Mouse (Mus musculus) lung, adult 2 months (tissue): ENCODE data around the gene Sod1. TPM values are rescaled to one million over a fixed set of nuclear protein-coding genes. Genes with fewer than 3 reads are reported as not detected.

Experiments
- DNase-seq: peaks from one replicate; pipeline ENCODE4 v3.0.0; 2022
- H3K4me1 ChIP-seq: fragments of 200-500 bp; 2 replicates; pipeline ENCODE4 v1.6.1; 2011; ENCODE audit warnings: low read length; ENCODE audit not compliant: control insufficient read depth, insufficient read depth
- H3K4me3 ChIP-seq: fragments of 200-500 bp; replicated peaks from 2 replicates; pipeline ENCODE3; 2011; ENCODE audit warnings: low read depth, mild to moderate bottlenecking, control low read depth, low read length; ENCODE audit errors: extremely low read depth
- CTCF ChIP-seq: fragments of 200-500 bp; IDR thresholded peaks from 2 replicates; pipeline ENCODE4 v1.5.1; 2011; ENCODE audit warnings: mild to moderate bottlenecking, low read length, control low read depth; ENCODE audit not compliant: insufficient read depth
- POLR2A ChIP-seq: fragments of 200-500 bp; IDR thresholded peaks from 2 replicates; pipeline ENCODE4 v1.6.1; 2011; ENCODE audit warnings: low read depth, mild to moderate bottlenecking, control low read depth, low read length, borderline replicate concordance; ENCODE audit errors: extremely low read depth
- WGBS: fragments of 180-500 bp; shearing (Covaris S2); methylation state at CpG from one replicate; pipeline ENCODE4 v1.1.7; 2018; 5-methylcytosine and 5-hydroxymethylcytosine counted together
- polyA plus RNA-seq: library from polyadenylated mRNA; depleted of rRNA; stranded (reverse); fragments of >200 nt; gene quantifications from 2 replicates; pipeline ENCODE4 v1.2.3, GENCODE M21; 2012; rRNA removed

Sod1 gene
- polyA plus RNA-seq: 547 and 549 TPM in 2 replicates

GRCm38 (mm10) chr16:90220026-90220891 lies at the start of gene Sod1:
Sod1 (plus strand) TSS chr16:90220754.
- Histone ChIP-seq H3K4me3 (peak within 1 kb of the TSS; percentile 90), H3K4me1 (peaks cover 3% of the 10 kb centered on the region)
- WGBS: 2% methylated on average over 63 of the region's 63 CpGs
- peak; percentile 99 for DNase-seq
- peak; percentile 99 for TF ChIP-seq POLR2A
- no peak for TF ChIP-seq CTCF

DNA sequence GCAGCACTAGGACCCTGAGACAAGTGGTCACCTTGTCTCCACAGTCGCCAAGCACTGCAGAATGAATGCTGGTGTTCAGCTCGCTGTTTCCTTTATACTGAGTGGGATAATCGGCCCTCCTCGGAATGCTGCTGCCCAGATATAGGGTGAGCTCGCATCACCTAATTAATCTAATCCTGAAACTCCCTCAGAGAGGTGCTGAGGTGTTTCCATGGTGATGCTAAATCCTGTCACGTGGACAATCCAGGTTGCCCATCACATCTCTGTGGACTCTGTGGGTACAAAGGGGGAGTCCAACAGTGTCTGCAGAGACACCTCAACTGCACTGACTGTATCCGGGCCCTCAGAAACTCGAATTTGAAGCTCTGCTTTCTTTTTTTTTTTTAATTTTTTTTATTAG lies 49.1 kb upstream of the Sod1 start:
- no peak for DNase-seq
- 66% methylated on average over 8 of the region's 8 CpGs for WGBS
- TF ChIP-seq POLR2A: no peak
- no peak for TF ChIP-seq CTCF
- no peaks in the 10 kb centered on the region for H3K4me1 ChIP-seq
- H3K4me3 ChIP-seq: no peak overlapping the region

DNA sequence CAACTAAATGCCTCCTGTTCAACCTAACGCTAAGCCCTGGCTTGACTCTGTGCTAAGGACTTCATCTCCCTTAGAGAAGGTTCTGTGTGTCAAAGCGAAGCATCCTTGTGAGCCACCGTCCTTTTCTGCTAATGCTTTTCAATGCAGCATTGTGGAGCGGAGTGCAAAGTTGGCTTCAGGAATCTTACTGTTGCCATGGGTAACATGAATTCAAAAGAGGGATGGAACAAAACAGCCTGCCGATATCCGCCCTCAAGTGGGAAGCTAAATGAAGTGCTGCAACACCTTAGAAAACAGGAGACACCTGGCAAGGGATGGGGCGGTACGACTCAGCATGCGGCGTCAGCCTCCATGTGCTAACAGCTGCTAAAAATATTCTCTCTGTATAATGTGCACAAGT lies 44.1 kb upstream of the Sod1 start:
- no peak for TF ChIP-seq POLR2A
- Histone ChIP-seq H3K4me3 (no peak overlapping the region), H3K4me1 (no peaks in the 10 kb centered on the region)
- 40% methylated on average over 10 of the region's 10 CpGs for WGBS
- no peak for DNase-seq

DNA sequence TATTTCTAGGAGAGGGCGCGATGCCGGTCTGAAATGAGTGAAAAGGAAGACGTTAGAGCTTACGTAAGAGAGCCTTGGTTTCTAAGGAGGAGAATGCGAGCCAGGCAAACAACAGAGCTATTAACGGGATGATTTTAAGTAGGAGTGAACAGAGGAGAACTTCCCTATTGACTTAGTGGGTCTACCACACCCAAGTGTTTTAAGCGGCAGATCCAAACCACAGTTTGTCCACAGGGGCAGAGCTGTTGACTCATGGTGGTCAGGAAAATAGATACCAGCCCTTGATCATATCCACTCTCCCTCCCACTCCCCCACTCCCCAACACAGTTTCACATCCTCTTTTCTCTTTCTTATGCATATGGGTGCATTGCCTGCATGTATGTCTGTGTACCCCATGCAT lies 43.1 kb upstream of the Sod1 start:
- Histone ChIP-seq H3K4me3 (no peak overlapping the region), H3K4me1 (no peaks in the 10 kb centered on the region)
- TF ChIP-seq CTCF: no peak
- TF ChIP-seq POLR2A: no peak
- no peak for DNase-seq
- WGBS: 47% methylated on average over 8 of the region's 8 CpGs

GRCm38 (mm10) chr16:90178404-90178803 lies 42.1 kb upstream of the Sod1 start:
- DNase-seq: no peak
- WGBS: 93% methylated on average over 3 of the region's 3 CpGs
- no peaks in the 10 kb centered on the region for H3K4me1 ChIP-seq
- no peak for TF ChIP-seq POLR2A
- no peak for TF ChIP-seq CTCF
- H3K4me3 ChIP-seq: no peak overlapping the region

DNA sequence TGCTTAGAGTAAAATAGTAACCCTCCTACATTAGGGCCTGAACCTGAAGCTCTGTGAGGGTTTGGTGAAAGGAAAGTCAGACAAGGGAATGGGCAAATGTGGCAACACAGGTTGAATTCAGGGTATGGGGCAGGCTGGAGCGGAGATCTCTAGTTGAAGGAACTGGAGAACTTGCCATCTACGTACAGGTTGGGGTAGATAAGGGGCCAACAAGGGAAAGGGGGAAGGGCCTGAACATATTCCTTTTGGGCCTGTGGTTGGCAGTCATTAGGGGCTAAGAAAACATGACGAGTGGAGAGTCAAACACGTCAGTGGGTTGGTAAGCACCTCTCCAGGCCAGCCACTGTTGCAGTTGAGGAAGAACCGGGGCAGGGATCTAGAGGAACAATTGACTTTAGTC lies 40.7 kb upstream of the Sod1 start:
- WGBS: 77% methylated on average over 5 of the region's 5 CpGs
- TF ChIP-seq POLR2A (no peak), CTCF (no peak)
- Histone ChIP-seq H3K4me3 (no peak overlapping the region), H3K4me1 (no peaks in the 10 kb centered on the region)
- DNase-seq: no peak

DNA sequence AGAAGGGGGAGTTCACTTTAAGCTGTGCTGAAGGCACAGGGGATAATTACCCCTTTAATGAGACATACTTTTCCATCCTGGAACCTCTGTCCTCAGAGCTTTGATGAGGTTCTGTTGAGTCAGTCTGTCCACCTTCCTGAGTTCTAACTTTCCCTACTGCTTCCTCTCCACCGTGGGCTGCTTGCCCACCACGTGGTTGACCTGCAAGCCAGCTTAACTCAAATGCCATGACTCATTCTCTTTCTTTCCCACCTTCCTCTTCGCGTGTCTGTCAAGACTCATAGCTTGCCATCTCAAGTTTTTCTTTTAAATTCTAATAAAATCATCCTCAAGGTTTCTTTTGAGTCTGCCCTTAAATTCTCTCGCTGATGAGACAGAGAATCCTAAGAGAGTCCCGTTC lies 39.6 kb upstream of the Sod1 start:
- Histone ChIP-seq H3K4me1 (no peaks in the 10 kb centered on the region), H3K4me3 (no peak overlapping the region)
- WGBS: 65% methylated on average over 6 of the region's 6 CpGs
- TF ChIP-seq POLR2A (no peak), CTCF (no peak)
- no peak for DNase-seq

- Histone ChIP-seq H3K4me3 (no peak overlapping the region), H3K4me1 (no peaks in the 10 kb centered on the region)
- TF ChIP-seq CTCF (no peak), POLR2A (no peak)
- no peak for DNase-seq
- 71% methylated on average over 8 of the region's 8 CpGs for WGBS
Observed at GRCm38 (mm10) chr16:90181673-90182072, 38.9 kb upstream of the Sod1 start.

DNA sequence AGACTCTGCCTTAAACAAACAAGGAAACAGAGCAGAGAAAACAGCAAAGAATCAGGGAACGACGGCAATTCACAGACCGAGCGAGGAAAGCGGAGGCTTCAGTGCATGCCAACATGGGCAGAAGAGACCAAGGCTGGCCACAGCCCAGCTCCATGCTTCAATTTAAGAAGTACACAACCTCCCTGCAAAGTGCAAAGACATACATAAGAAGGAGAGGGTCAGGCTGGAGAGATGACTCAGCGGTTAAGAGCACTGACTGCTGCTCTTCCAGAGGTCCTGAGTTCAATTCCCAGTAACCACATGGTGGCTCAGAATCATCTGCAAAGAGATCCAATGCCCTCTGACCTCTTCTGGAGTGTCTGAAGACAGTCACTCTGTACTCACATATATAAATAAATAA lies 36.4 kb upstream of the Sod1 start:
- DNase-seq: no peak
- 68% methylated on average over 6 of the region's 6 CpGs for WGBS
- no peaks in the 10 kb centered on the region for H3K4me1 ChIP-seq
- H3K4me3 ChIP-seq: no peak overlapping the region
- TF ChIP-seq POLR2A (no peak), CTCF (no peak)

GRCm38 (mm10) chr16:90185928-90186588 lies 34.5 kb upstream of the Sod1 start:
- 43% methylated on average over 8 of the region's 8 CpGs for WGBS
- DNase-seq: peak; percentile 76

More at GRCm38 (mm10) chr16:90185928-90186588, 34.5 kb upstream of the Sod1 start:
- no peak for TF ChIP-seq POLR2A
- peak; percentile 93 for TF ChIP-seq CTCF
- H3K4me1 ChIP-seq: no peaks in the 10 kb centered on the region
- no peak overlapping the region for H3K4me3 ChIP-seq
